Mouse (Mus musculus) testis, adult 2 months (tissue): ENCODE results near the gene Bcl2l10.

Experiments used
- CTCF ChIP-seq: fragments of 200-500 bp; IDR thresholded peaks from 2 replicates; pipeline ENCODE4 v1.5.1; 2012; ENCODE audit warnings: low read depth, mild to moderate bottlenecking, inconsistent platforms, low read length, moderate library complexity; ENCODE audit not compliant: control insufficient read depth, insufficient read depth, insufficient replicate concordance
- POLR2A ChIP-seq: fragments of 200-500 bp; IDR thresholded peaks from 2 replicates; pipeline ENCODE4 v1.6.1; 2012; ENCODE audit warnings: low read depth, mild to moderate bottlenecking, inconsistent platforms, low read length, moderate library complexity; ENCODE audit not compliant: control insufficient read depth

DNA sequence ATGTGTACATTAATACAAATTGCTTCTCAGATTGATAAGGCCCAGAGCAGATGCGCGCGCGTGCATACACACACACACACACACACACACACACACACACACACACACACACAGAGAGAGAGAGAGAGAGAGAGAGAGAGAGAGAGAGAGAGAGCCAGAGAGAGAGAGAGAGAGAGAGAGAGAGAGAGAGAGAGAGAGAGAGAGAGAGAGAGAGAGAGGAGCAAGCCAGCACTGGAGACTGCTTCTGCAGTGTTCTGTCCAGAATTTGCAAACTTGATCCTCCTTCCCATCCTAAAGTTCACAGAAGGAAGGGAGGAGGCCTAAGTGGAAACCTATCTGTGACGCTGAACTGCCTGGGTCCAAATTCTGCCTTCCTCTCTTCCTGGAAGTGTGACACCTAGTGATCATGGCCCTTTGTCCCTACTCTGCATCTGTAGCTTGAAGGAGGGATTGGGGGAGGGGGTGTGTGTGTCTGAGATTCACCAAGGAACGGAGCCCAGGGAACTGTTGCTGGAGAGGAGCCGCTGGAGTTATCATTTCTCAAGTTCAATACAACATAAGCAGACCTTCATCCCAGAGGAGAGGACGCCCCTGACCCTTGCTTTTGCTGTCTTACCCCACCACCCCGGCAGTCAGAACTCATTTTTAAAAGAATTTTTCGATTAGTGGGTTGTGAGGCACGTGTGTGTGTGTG, 34.3 kb upstream of the Bcl2l10 start:
- no peak for TF ChIP-seq CTCF
- TF ChIP-seq POLR2A = no peak
